ENCODE assay signal across 8 mouse cellular contexts in the genomic region with DNA sequence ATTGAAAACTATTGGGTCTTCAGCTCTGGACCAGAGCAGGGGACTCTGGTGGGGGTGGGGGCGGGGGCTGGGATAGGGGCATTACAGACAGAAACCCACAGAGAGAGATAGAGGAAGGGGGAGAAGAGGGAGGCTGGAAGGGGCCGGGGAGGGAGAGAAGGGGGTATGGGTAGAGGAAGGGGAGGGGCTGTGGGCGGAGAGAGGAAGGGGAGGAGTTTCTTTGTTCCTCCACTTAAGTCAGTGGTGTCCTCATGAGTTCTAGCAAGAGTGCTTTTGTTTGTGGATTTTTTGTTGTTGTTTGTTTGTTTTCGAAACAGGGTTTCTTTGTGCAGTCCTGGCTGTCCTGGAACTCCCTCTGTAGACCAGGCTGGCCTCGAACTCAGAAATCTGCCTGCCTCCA. TPM values are rescaled to one million over a fixed set of nuclear protein-coding genes. Genes with fewer than 3 reads are reported as not detected.
A peak's percentile ranks its signal among the peaks of the same experiment; 100 is the strongest.
DNase-seq lines count a peak whose midpoint lies in the region; ATAC-seq and TF ChIP-seq lines count a peak whose summit lies in the region.

No protein-coding gene starts in this region.

- ATAC-seq in kidney, postnatal 0 days (replicated peaks; ENCODE audit: low FRiP score, low read depth), result no peak; the same call in 1 of the 2 replicates
- no peak for ATAC-seq in forebrain, embryonic 12.5 days (ENCODE audit: low FRiP score)
- ATAC-seq in neural tube, embryonic 11.5 days (ENCODE audit: insufficient read depth, low FRiP score, low TSS enrichment), result no peak

- peak; percentile 68 for DNase-seq in kidney, postnatal 0 days (ENCODE audit: low spot score)
- DNase-seq in kidney, postnatal 25 days, result no peak
- peak; percentile 58 for DNase-seq in liver
- no peak for DNase-seq in neural tube, embryonic 11.5 days (ENCODE audit: low spot score)
- DNase-seq in left cerebral cortex, adult 8-10 months (ENCODE audit: low spot score in 2 of 2), result no peak
- no peak for DNase-seq in ovary, postnatal 36 days (ENCODE audit: low spot score)
- DNase-seq in left cerebral cortex, adult 11 months (ENCODE audit: low spot score), result no peak

- H3K36me3 ChIP-seq in kidney, postnatal 0 days (ENCODE audit: insufficient read depth, low read length), result no peaks in the 10 kb centered on the region
- H3K36me3 ChIP-seq in forebrain, embryonic 12.5 days (replicated peaks), result no peaks in the 10 kb centered on the region
- no peaks in the 10 kb centered on the region for H3K36me3 ChIP-seq in neural tube, embryonic 11.5 days (ENCODE audit: control insufficient read depth, insufficient read depth, low read length)

- WGBS in kidney, postnatal 0 days, result 59% methylated on average over 5 of the region's 5 CpGs
- WGBS in forebrain, embryonic 12.5 days, result 53% methylated on average over 5 of the region's 5 CpGs
- 57% methylated on average over 5 of the region's 5 CpGs for WGBS in neural tube, embryonic 11.5 days

- no peaks in the 10 kb centered on the region for H3K27me3 ChIP-seq in kidney, postnatal 0 days (ENCODE audit: insufficient read depth, low read length)
- H3K27me3 ChIP-seq in forebrain, embryonic 12.5 days, result 0 out of 2 replicates have a peak, but pooled peaks cover under 1% of the 10 kb centered on the region
- H3K27me3 ChIP-seq in neural tube, embryonic 11.5 days (ENCODE audit: control insufficient read depth, insufficient read depth, low read length), result no peaks in the 10 kb centered on the region

- H3K4me2 ChIP-seq in kidney, postnatal 0 days (ENCODE audit: low read length), result peak overlapping the region; percentile 50
- H3K4me2 ChIP-seq in forebrain, embryonic 12.5 days, result peak overlapping the region; percentile 41
- H3K4me2 ChIP-seq in neural tube, embryonic 11.5 days (ENCODE audit: low read depth), result peak overlapping the region; percentile 26

- peak overlapping the region; percentile 17 for H3K4me3 ChIP-seq in kidney, postnatal 0 days (replicated peaks; ENCODE audit: low read depth, low read length)
- peak overlapping the region; percentile 25 for H3K4me3 ChIP-seq in forebrain, embryonic 12.5 days (replicated peaks)
- peak overlapping the region; percentile 13; the same call in 1 of the 2 replicates for H3K4me3 ChIP-seq in neural tube, embryonic 11.5 days (ENCODE audit: low read depth, low read length)

- no peak for TF ChIP-seq CTCF in kidney, postnatal 0 days (IDR thresholded peaks at IDR 0.05; ENCODE audit: low read depth)

- H3K4me1 ChIP-seq in kidney, postnatal 0 days (replicated peaks; ENCODE audit: insufficient read depth, low read length), result no peaks in the 10 kb centered on the region; the same call in 1 of the 2 replicates
- H3K4me1 ChIP-seq in forebrain, embryonic 12.5 days, result no peaks in the 10 kb centered on the region
- no peaks in the 10 kb centered on the region for H3K4me1 ChIP-seq in neural tube, embryonic 11.5 days (ENCODE audit: control insufficient read depth, insufficient read depth, low read length)

- no peaks in the 10 kb centered on the region for H3K9me3 ChIP-seq in kidney, postnatal 0 days (replicated peaks; ENCODE audit: low read length)
- no peaks in the 10 kb centered on the region for H3K9me3 ChIP-seq in forebrain, embryonic 12.5 days
- no peaks in the 10 kb centered on the region for H3K9me3 ChIP-seq in neural tube, embryonic 11.5 days (ENCODE audit: control insufficient read depth, low read length)

- H3K9ac ChIP-seq in kidney, postnatal 0 days (ENCODE audit: low read depth, low read length), result no peak overlapping the region
- H3K9ac ChIP-seq in forebrain, embryonic 12.5 days, result peak overlapping the region; percentile 36; the same call in 1 of the 2 replicates
- H3K9ac ChIP-seq in neural tube, embryonic 11.5 days (ENCODE audit: low read length), result no peak overlapping the region; the same call in 1 of the 2 replicates

- H3K27ac ChIP-seq in kidney, postnatal 0 days, result no peak overlapping the region
- H3K27ac ChIP-seq in forebrain, embryonic 12.5 days, result no peak overlapping the region
- H3K27ac ChIP-seq in neural tube, embryonic 11.5 days (ENCODE audit: low read depth, low read length), result no peak overlapping the region

RNA-seq across cellular contexts. Expression of a gene that starts 35.1 kb away (rescaled TPM):
- polyA plus RNA-seq in kidney, postnatal 0 days (2015; fragmentation: Nextera tagmentation; extraction: Ambion mirVana), result 0.74 and 0.95 TPM in 2 replicates
- polyA plus RNA-seq in forebrain, embryonic 12.5 days (2016; fragmentation: Nextera tagmentation; extraction: Ambion mirVana), result not detected in 2 replicates
- 0.22 and 0.52 TPM in 2 replicates for polyA plus RNA-seq in neural tube, embryonic 11.5 days (2014; fragmentation: Nextera tagmentation; extraction: Ambion mirVana)
- total RNA-seq in left cerebral cortex, adult 8-10 months (2022), result 1 to 10 TPM in 2 of 4 experiments, under 1 TPM in 2; 0.59 to 1.5 (median 1.1) TPM

Comparison
In these comparisons a context has a peak if more than half of its experiments do, and no peak if none do; other contexts are left out.
1. DNase-seq: peak in kidney, postnatal 0 days (single experiment) and liver (single experiment); none in kidney, postnatal 25 days (0 of 2), neural tube, embryonic 11.5 days (single experiment), left cerebral cortex, adult 8-10 months (0 of 2), ovary, postnatal 36 days (single experiment) and left cerebral cortex, adult 11 months (single experiment).
2. Peak in every context shown above with its lines, with median percentiles within 50 percentile points of each other: H3K4me2 ChIP-seq and H3K4me3 ChIP-seq.